Mouse (Mus musculus): Measurements from ENCODE around the gene Urm1.

GRCm38 (mm10) chr2:29846911-29847310, 27.0 kb downstream of the Urm1 start:
- TF ChIP-seq GATA1 (IDR thresholded peaks at IDR 0.05; ENCODE audit: low read depth, low read length) (no peak), CTCF (IDR thresholded peaks at IDR 0.05 in 2 of 3, conservative IDR thresholded peaks at IDR 0.05 in 1 of 3; ENCODE audit: control insufficient read depth in 1 of 3, insufficient read depth in 1 of 3, low read depth in 2 of 3, low read length in 3 of 3, poor library complexity in 1 of 3, severe bottlenecking in 1 of 3) (no peak), RAD21 (IDR thresholded peaks at IDR 0.05; ENCODE audit: low read depth, low read length) (no peak), BHLHE40 (IDR thresholded peaks at IDR 0.05; ENCODE audit: borderline replicate concordance, low read depth, low read length) (no peak), EP300 (IDR thresholded peaks at IDR 0.05; ENCODE audit: low read depth in 1 of 2, low read length in 2 of 2) (no peak), POLR2AphosphoS2 (IDR thresholded peaks at IDR 0.05; ENCODE audit: low read length) (no peak), POLR2A (IDR thresholded peaks at IDR 0.05; ENCODE audit: control insufficient read depth in 1 of 2, insufficient read depth in 1 of 2, low read depth in 1 of 2, low read length in 2 of 2, poor library complexity in 1 of 2) (no peak), MAX (IDR thresholded peaks at IDR 0.05; ENCODE audit: low read length) (no peak), USF1 (IDR thresholded peaks at IDR 0.05; ENCODE audit: low read depth, low read length) (no peak), CHD2 (IDR thresholded peaks at IDR 0.05; ENCODE audit: low read length) (no peak), SMC3 (IDR thresholded peaks at IDR 0.05; ENCODE audit: low read depth, low read length) (no peak), E2F4 (IDR thresholded peaks at IDR 0.05; ENCODE audit: borderline replicate concordance, low read depth, low read length) (no peak), POLR2AphosphoS5 (IDR thresholded peaks at IDR 0.05; ENCODE audit: borderline replicate concordance, low read depth, low read length) (no peak)

Data from MEL (cell line).